Mouse (Mus musculus) gastrocnemius, adult 18-20 months (tissue): ENCODE results near the gene Tstd1. TPM values are rescaled to one million over a fixed set of nuclear protein-coding genes. Genes with fewer than 3 reads are reported as not detected.

Experiments
- DNase-seq: peaks from one replicate; pipeline ENCODE4 v3.0.0; 2021; ENCODE audit warnings: low spot score
- long read RNA-seq, 2 experiments: library from polyadenylated mRNA; stranded (forward); transcript quantifications; one replicate each; pipeline ENCODE4 v2.0.0; 2021
- total RNA-seq, 2 experiments: library from RNA; stranded (reverse); gene quantifications; 2 replicates each; pipeline ENCODE4 v1.2.3; 2021

Tstd1 gene
- total RNA-seq = under 1 TPM; 0.48 to 0.93 TPM
- long read RNA-seq, experiment 1 = 0 reads
- long read RNA-seq, experiment 2 = 0 reads

DNA sequence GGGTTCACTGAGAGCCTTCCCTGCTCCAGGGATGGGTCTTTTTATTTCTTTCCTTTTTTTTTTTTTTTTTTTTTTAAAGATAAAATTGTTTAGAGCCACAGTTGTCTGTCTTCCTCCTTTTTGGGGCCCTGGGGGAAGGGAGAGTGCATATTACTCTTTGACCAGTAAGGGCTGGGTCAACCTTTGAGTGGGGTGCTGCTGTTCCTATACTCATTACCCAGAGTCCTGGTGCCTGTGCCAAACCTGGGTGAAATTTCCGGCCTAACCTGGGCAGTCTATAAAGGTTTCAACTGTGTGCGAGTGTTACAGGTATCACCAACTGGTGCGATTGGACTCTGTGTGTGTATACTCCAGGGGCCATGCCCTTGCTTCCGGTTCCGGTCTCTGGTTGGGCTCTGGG is at the start of gene Tstd1:
Gene Tstd1, plus strand, starts transcription at position 213 of the 400 bp plus-strand sequence.
- no peak for DNase-seq

DNA sequence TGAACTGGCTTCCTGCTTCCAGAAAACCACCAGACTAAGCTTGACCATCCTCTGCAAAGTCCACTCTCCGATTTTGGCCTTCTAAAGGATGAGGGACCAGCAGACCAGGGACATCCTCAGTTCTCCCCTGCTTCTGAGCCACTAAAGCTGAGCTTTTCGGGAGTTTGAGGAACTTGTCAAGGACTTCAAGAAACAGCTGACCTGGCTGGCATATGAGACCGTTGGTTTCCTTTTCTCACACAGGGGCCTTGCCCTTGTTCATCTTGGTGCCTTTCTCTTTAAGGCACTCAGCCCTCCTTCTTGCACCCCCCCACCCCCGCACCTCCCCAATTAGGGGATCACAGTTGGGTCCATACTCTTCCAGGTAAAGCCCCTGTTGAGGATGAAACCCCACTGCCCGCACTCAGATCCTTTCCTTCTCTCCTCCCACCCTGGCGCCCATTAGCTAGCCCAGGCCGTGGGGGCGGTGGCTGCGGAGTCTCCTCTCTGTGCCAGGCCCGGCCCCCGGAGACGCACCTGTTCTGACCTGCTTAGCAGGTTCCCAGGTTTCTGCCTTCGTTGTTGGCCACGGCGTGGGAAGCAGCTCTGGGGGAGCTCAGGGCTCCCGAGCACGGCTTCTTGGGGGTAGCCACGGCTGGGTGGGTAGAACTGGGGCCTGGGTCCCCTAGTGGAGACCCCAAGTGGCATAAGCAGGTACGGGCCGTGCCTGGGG is 48.7 kb upstream of the Tstd1 start, which contains the start of gene Nectin4:
Gene Nectin4, plus strand, starts transcription at position 255 of the 712 bp plus-strand sequence.
- DNase-seq = no peak

DNA sequence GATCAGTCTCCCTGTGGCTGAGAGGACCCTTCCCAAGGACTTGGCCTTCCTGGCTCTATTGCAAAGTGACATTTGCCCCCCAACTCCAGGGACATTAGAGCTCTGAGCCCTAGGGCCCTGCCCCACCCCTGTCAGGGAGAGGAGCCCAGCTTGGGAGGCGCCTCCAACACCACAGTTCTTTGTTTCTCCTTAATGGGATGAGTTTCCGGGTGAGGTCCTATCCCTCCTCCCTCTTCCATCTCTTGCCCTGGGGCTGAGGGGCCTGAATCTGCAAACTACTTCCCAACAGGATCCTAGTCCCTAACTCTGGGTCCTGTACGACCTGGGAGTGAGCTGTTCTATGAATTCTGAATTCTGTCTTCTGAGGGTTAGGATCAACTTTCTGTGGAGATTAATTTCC is 45.8 kb upstream of the Tstd1 start:
- no peak for DNase-seq

DNA sequence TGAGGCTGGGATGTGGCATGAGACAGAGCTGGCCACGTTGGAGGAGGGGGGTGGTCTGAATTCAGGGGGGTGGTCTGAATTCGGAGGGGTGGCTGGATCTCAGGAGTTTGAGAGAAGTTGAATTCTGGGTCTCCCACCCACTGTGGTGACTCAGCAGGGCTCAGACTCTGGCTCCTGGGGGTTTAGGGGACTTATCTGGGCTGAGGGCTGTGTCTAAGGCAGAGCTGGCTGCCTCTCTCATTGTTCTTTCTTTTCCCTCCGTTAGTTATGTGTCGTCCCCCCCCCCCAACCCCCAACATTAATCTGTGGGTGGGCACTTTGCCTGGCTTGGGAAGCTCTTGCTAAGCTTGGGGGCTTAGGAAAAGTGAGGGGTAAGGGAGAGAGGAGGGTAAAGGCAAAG is 44.7 kb upstream of the Tstd1 start:
- DNase-seq = no peak

DNA sequence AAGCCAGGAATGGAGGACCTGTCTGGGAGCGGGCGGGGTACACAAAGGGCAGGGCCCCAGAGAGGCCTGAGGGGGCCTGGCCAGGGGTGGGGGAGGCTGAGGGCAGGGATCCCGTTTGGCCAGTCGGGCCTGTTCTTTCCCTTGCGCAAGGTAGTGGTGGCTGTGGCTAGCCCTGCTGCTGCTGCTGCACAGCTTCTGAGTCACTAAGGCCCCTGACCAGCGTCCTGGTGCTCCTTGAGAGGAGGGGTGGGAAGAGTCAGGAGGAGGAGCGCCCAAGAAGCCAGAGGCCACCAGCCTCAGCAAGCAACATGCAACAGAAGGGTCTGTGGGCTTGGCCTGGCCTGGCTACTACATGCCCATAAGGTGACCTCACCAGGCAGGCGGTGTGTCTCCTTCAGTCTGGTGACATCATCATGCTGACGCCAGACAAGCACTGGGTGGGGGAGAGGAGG is 43.0 kb upstream of the Tstd1 start:
- DNase-seq = no peak

DNA sequence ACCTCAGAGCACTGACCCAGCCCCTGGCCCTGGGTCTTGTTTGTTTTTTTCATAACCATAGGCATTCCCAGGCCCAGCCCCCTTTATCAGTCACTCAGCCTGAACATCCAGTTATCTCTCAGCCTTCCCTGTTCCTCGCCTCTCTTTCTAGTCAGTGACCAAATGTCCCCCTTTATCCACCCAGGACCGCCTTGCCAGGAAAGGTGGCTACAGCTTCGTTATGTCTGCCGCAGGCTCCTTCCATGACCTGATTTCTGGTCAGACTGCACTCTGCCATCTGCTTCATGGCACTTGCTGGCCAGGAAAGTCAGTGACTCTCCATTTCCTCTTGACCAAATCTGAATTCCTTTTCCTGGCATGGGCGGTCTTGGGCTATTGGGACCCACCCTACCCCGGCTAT is 40.4 kb upstream of the Tstd1 start:
- DNase-seq = no peak

DNA sequence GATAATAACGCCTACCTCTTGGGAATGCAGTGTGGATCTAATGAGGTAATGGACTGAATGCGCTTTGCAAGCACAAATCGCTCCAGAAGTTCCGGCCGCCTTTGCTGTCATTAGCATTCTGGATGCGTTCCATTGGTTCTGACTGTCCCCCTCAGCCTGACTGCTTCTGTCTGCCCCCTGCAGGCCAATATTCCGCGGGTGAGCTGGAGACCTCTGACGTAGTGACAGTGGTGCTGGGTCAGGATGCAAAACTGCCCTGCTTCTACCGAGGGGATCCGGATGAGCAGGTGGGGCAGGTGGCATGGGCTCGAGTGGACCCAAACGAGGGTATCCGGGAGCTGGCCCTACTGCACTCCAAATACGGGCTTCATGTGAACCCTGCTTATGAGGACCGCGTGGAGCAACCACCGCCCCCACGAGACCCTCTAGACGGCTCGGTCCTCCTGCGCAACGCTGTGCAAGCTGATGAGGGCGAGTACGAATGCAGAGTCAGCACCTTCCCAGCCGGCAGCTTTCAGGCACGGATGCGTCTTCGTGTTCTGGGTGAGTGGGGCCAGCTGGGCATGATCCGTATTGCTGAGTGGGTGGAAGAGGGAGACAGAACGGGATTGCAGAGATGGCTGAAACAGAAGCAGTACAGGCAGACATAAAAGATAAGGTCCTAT is 38.6 kb upstream of the Tstd1 start:
- DNase-seq = peak; percentile 80

DNA sequence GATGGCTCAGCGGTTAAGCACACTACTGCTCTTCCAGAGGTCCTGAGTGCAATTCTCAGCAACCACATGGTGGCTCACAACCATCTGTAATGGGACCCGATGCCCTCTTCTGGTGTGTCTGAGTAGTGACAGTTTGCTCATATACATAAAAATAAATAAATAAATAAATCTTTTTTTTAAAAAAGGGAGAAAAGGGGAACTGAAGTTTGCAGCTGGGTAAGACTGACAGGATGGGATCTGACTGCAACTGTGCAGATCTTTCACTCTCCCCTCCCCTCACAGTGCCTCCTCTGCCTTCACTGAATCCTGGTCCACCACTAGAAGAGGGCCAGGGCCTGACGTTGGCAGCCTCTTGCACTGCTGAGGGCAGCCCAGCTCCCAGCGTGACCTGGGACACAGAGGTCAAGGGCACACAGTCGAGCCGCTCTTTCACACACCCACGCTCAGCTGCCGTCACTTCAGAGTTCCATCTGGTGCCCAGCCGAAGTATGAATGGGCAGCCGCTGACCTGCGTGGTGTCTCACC is 36.5 kb upstream of the Tstd1 start:
- no peak for DNase-seq

DNA sequence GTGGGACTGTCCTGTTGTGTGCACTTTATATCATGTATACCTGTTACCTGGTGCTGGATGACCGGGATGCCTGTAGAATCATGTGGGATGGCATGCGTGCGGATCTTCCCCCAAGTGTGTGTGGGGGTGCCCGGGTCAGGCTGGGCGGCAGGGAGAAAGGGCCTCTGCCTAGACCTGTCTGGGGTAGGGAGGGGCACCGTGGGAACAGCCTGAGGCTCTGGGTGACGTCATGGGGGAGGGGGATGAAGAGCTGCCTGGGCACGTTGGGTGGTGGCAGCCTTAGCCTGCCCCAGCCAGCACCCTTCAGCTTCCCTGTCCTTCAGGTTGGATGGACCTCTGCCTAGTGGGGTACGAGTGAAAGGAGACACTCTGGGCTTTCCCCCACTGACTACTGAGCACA is 34.3 kb upstream of the Tstd1 start:
- DNase-seq = no peak

DNA sequence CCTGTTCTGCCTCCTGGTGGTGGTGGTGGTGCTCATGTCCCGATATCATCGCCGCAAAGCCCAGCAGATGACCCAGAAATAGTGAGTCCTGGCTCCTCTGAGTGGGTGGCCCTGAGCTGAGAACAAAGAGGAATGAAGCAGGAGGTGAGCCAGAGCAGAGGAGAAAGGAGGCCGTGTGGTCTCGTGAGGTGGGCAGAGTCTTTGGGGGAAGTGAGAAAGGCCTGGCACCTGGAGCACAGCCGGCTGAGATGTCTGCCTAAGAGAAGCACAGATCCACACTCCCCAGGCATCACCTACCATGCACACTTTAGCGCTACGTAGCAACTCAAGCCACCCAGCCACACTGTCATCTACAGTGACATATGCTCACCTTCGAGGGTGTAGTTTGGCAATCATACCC is 33.5 kb upstream of the Tstd1 start:
- no peak for DNase-seq

DNA sequence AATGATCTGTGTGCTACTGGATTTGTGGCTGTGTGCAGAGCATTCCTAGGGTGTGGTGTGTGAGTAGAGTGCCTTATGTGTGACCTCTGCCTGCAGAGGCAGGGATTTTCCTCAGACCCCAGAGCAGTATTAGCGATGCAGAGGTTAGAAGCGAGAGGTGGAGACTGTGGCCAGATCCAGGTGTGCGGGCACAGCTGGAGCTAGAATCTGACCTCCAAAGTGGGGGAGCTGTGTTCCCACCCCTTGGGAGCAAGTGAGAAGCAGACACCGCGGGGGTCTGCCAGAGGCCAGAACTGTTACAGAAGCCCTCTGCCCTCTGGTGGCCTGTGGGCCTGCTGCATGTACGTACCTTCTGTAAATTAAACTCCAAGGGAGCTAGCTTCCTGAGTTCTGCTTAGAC is 31.6 kb upstream of the Tstd1 start:
- DNase-seq = no peak

DNA sequence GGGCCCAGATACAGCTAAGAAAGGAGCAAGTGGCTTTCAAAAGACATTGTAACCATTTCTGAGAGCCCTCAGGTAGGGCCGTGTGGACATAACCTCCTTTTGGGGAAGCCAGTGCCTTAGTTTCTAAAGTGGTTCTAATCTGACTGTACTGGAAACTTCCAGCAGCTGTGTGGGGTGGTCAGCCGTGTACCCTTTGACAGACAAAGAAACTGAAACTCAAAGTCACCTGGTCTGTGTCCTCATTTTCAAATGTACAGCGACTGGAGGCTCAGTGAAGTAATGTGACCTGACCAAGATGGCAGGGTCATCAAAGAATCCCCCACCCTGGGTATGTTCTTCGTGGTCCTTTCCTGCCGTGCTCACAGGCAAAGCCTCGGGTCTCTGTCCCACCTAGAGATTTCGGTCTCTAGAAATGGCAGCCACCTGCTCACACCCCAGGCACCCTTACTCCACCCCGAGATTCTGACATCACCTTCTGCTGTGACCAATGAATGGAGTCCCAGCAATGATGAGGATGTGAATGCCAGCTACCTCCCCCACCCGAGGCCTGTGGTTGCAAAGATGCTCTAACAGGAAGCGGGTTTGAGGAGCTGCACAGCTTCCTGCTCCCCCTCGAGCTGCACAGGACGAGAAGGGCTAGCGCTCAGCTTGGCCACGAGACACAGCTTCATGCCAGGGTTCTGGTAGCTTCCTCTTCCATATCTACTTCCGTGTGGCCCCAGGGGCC is 30.1 kb upstream of the Tstd1 start, which contains the start of gene Arhgap30:
Gene Arhgap30, plus strand, starts transcription at position 579 of the 727 bp plus-strand sequence.
- DNase-seq = peak; percentile 18

DNA sequence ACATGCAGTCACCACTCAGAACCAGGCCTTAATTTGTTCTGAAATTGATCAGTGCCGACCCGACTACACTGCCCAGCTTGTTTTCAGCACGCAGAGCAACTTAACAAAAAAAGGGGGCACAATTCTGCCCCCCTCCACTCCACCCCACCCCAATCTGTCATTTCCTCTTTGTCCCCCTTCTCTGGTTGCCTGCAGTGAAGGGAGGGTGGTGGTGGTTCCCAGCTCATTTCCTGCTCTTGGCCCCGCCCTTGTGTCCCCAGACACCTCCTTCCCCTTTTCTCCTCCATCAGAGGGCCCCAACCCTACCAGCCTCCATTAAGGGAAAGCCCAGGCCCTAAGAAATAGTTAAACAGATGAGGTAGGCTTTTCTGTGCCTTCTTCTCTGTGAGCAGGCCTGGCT is 28.6 kb upstream of the Tstd1 start:
- no peak for DNase-seq

DNA sequence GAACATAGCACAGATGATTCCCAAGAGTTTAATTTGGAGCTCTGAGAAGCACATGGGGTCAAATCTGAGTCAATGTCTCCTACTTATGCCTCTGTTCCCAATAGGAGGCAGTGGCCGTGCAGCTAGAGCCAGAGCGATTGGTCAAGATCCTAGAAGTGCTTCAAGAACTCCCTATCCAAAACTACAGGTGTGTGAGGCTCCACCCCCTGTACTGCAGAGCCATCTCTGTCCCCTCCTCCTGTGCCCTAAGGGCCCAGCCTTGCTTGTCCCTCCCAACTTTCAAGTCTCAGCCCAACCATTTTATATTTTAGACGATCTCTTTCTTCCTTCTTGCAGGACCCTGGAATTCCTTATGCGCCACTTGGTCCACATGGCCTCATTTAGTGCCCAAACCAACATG is 16.9 kb upstream of the Tstd1 start:
- DNase-seq = no peak

DNA sequence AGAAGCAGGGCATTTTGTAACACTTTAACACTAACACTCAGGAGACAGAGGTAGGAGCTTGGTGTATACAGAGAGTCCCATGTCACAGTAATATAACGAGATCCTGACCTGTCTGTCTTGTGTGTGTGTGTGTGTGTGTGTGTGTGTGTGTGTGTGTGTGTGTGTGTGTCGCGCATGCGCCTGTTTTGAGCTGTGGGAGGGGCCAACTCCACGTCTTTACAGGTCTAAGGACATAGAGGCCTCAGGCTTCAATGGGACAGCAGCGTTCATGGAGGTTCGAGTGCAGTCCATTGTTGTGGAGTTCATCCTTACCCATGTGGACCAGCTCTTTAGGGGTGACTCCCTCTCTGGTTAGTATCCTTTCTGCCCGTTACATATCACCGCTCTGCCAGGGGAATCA is 15.7 kb upstream of the Tstd1 start:
- DNase-seq = no peak

DNA sequence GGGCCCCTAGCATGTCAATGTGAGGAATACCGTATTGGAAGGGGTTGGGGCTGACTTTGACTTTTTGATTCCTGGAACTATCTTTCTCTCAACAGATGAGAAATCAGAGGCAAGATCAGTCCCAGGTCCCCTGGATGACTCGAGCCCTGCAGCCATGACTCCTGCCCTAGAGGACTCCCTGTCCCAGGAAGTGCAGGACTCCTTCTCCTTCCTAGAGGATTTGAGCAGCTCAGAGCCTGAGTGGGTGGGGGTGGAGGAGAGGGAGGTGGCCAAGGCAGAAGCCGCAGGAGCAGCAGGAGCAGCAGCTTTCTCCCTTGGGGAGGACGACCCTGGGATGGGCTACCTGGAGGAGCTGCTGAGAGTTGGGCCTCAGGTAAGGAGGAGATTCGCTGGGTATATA is 11.4 kb upstream of the Tstd1 start:
- no peak for DNase-seq

DNA sequence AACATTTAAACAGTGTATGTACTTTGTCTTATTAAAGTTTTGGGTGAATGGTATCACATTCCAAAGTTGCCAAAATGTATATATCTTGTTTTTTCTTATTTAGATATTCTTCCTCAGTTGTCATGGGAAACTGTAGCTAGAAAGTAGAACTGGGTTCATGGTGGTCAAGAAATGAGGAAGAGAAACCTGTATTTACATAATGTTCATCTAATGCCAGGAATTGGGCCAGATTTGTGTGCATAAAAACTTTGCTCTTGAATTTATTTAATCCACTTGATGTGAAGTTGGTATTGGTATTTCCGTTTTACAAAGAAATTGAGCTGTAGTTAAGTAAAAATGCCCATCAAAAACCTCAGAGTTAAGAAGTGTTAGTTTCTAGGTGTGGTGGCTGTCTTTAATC is 8.4 kb upstream of the Tstd1 start:
- DNase-seq = no peak

DNA sequence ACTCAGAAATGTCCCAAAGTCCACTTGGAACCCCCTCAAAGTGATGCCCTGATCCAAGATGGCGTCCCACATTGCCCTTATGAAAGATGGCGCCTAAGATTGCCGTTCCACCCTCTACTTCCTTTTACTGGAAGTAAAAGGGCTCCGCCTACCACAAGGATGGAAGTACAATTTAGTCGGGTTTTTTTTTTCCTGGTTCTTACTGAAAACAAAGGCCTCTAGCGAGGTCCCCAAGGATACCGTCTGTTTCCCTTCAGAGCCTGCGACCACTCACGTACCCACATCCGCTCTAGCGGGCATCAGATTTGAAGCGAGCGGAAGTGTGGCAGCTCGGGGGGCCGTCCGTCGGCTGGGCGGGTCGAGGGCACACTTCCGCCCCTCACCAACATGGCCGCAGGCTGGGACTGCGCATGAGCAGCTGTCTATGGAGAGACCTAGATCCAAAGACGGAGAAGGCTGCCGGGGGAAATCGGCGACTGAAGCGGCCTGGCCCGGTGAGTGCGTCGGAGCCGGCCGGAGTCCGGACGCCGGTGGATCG is 7.7 kb upstream of the Tstd1 start, which contains the start of gene Usf1:
Gene Usf1, plus strand, starts transcription at position 367 of the 538 bp plus-strand sequence.
- DNase-seq = peak; percentile 94

DNA sequence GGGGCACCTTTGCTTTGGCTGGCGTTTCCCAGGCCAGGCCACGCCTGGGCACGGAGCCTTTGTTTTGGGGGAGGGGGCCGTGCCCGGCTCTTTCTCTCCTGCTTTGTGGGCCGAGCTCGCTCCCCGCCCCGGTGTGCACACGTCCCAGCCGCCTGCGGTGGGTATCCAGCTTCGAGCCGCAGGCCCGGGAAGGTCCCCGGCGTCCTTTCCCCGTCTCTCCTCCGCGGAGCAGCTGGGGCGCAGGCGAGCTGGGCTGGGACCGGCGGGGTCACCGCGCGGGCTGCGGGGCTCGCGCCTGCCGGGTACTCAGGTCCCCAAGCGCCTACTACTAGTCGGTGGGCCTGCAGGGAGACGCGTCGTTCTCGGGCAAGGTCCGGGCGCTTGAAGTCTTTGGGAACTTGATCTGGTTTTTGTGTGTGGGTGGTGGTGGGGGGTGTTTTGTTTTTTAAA is 7.2 kb upstream of the Tstd1 start:
- no peak for DNase-seq

DNA sequence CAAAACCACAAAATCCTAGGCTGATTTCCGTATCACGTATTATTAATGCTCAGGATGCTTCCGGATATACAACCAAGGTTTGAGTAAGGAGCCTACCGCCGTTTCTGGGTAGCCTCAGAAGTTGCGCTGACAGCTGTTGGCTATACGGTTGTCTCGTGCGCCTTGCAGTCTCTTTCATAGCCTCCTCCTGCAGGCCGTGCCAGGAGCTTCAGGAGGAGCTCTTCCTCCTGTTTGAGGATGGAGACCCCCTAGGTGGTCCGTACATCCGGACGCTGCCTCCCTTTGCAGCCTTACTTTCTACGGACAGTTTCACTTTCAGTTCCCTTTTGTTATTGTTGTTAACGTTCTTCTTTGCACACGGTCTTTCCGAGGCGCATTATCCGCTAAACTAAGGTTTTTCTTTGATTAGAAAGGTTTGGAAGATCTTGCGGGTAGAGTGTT is 6.7 kb upstream of the Tstd1 start:
- no peak for DNase-seq

DNA sequence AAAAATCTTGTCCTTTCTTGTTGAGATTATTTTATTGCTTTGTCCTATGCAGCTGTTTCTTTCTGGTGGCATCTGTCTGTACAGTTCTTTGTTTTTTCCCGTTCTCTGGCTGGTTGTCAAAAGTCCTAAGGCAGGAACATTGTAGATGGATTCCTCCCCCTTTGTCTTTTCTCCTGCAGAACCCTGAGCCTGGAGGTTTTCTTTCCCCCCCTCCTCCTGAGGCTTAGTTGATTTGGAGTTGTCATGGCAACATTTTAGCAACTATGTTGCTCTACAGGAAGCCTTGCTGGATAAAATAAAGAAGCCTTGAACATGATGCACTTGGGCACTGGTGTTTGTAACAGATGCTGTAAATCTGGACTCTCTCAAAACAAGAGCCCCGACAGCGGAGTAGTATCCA is 6.2 kb upstream of the Tstd1 start:
- DNase-seq = no peak

DNA sequence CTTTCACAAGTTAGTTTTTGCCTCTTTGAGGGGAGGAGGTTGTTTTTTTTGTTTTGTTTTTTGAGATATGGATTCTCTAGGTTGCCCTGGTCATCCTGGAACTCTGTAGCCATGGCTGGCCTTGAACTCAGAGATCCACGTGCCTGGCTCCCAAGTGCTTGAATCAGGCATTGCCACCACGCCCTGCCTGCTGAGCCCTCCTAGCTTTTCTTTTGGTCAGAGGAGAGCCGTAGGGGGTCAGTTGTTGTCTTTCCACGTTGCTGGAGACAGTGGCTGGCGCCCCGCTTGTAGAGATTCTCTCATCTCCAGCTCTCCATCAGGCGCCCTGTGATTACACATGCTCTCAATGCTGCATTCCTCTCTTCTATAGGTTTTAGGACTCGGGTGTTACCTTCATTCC is 5.1 kb upstream of the Tstd1 start:
- no peak for DNase-seq
